Comparison of ENCODE assay signal across 21 mouse cellular contexts in genomic region chr3:68470622-68471021, GRCm38 (mm10).
DNase-seq lines count a peak whose midpoint lies in the region; ATAC-seq and TF ChIP-seq lines count a peak whose summit lies in the region.
"Had no signal": no experiment of that assay in that cellular context is flagged by ENCODE, and none has a peak within 500 bp of the region (broad histone marks: within the 10 kb centered on the region; RNA-seq: fewer than 3 reads in every experiment).

No protein-coding gene starts in this region.

- TF ChIP-seq CTCF in intestine, postnatal 0 days (IDR thresholded peaks at IDR 0.05; ENCODE audit: low read depth): no peak
- TF ChIP-seq CTCF in lung, embryonic 14.5 days (IDR thresholded peaks at IDR 0.05; ENCODE audit: low read depth): no peak
- TF ChIP-seq CTCF in stomach, postnatal 0 days (IDR thresholded peaks at IDR 0.05; ENCODE audit: low read depth): no peak

- WGBS in embryonic facial prominence, embryonic 14.5 days: 52% methylated on average over 5 of the region's 5 CpGs
- 79% methylated on average over 5 of the region's 5 CpGs for WGBS in embryonic facial prominence, embryonic 10.5 days
- WGBS in intestine, embryonic 14.5 days: 36% methylated on average over 5 of the region's 5 CpGs
- 49% methylated on average over 5 of the region's 5 CpGs for WGBS in intestine, postnatal 0 days
- 30% methylated on average over 5 of the region's 5 CpGs for WGBS in lung, embryonic 14.5 days
- 27% methylated on average over 5 of the region's 5 CpGs for WGBS in stomach, postnatal 0 days
- WGBS in forebrain, embryonic 13.5 days: 62% methylated on average over 5 of the region's 5 CpGs

- no peaks in the 10 kb centered on the region for H3K27me3 ChIP-seq in embryonic facial prominence, embryonic 14.5 days (replicated peaks; ENCODE audit: control insufficient read depth, insufficient read depth, low read length)
- H3K27me3 ChIP-seq in embryonic facial prominence, embryonic 10.5 days (replicated peaks; ENCODE audit: low read depth, poor library complexity, severe bottlenecking): no peaks in the 10 kb centered on the region; the same call in 1 of the 2 replicates
- no peaks in the 10 kb centered on the region for H3K27me3 ChIP-seq in intestine, embryonic 14.5 days (replicated peaks; ENCODE audit: control insufficient read depth, insufficient read depth, low read length)
- H3K27me3 ChIP-seq in intestine, postnatal 0 days (replicated peaks; ENCODE audit: control insufficient read depth, insufficient read depth, low read length): no peaks in the 10 kb centered on the region
- H3K27me3 ChIP-seq in lung, embryonic 14.5 days (ENCODE audit: insufficient read depth, low read length): no peaks in the 10 kb centered on the region
- no peaks in the 10 kb centered on the region for H3K27me3 ChIP-seq in stomach, postnatal 0 days (ENCODE audit: control insufficient read depth, insufficient read depth, low read length)
- H3K27me3 ChIP-seq in forebrain, embryonic 13.5 days: peaks cover 6% of the 10 kb centered on the region
- H3K27me3 ChIP-seq: liver, embryonic 13.5 days had no signal

- no peak; the same call in 1 of the 2 replicates for ATAC-seq in embryonic facial prominence, embryonic 14.5 days (ENCODE audit: low read depth)
- ATAC-seq in intestine, embryonic 14.5 days (replicated peaks; ENCODE audit: low FRiP score, low TSS enrichment, low read depth): no peak
- ATAC-seq in intestine, postnatal 0 days: no peak
- ATAC-seq in lung, embryonic 14.5 days (ENCODE audit: insufficient read depth): 0 out of 2 replicates have a peak, but pooled peaks have one; percentile 19
- ATAC-seq in stomach, postnatal 0 days (ENCODE audit: low FRiP score, low TSS enrichment): no peak
- ATAC-seq in forebrain, embryonic 13.5 days: no peak
- ATAC-seq: activated CD4-positive, CD25-positive, alpha-beta regulatory T cell, adult 4 months had no signal

- H3K36me3 ChIP-seq in embryonic facial prominence, embryonic 14.5 days (ENCODE audit: control insufficient read depth, insufficient read depth, low read length): no peaks in the 10 kb centered on the region
- no peaks in the 10 kb centered on the region for H3K36me3 ChIP-seq in embryonic facial prominence, embryonic 10.5 days (replicated peaks)
- no peaks in the 10 kb centered on the region for H3K36me3 ChIP-seq in intestine, embryonic 14.5 days (ENCODE audit: control insufficient read depth, insufficient read depth, low read length)
- no peaks in the 10 kb centered on the region for H3K36me3 ChIP-seq in intestine, postnatal 0 days (ENCODE audit: control insufficient read depth, insufficient read depth)
- no peaks in the 10 kb centered on the region for H3K36me3 ChIP-seq in lung, embryonic 14.5 days (ENCODE audit: insufficient read depth)
- no peaks in the 10 kb centered on the region for H3K36me3 ChIP-seq in stomach, postnatal 0 days (ENCODE audit: control insufficient read depth, insufficient read depth, low read length)
- H3K36me3 ChIP-seq in forebrain, embryonic 13.5 days (ENCODE audit: poor library complexity, severe bottlenecking): no peaks in the 10 kb centered on the region
- H3K36me3 ChIP-seq: forebrain, embryonic 12.5 days; hindbrain, embryonic 12.5 days; liver, embryonic 13.5 days had no signal

- peak; percentile 48 for DNase-seq in embryonic facial prominence, embryonic 14.5 days (ENCODE audit: low spot score)
- DNase-seq in embryonic facial prominence, embryonic 10.5 days (ENCODE audit: low spot score): no peak
- no peak for DNase-seq in intestine, embryonic 14.5 days (ENCODE audit: low spot score)
- DNase-seq in lung, embryonic 14.5 days: peak; percentile 45
- no peak for DNase-seq in lung, postnatal 25 days (ENCODE audit: low spot score)
- no peak for DNase-seq in stomach, postnatal 0 days (ENCODE audit: low spot score)
- DNase-seq: adrenal gland, adult 8-10 months; cerebellum, adult 11-12 months; cerebellum, postnatal 10 days; kidney, postnatal 10 days; liver, embryonic 13.5 days; lung, adult 2 months; right cerebral cortex, postnatal 4 days had no signal

- no peak overlapping the region for H3K4me2 ChIP-seq in embryonic facial prominence, embryonic 14.5 days (ENCODE audit: low read depth, low read length)
- no peak overlapping the region; the same call in 1 of the 2 replicates for H3K4me2 ChIP-seq in intestine, embryonic 14.5 days (ENCODE audit: low read length)
- H3K4me2 ChIP-seq in intestine, postnatal 0 days (replicated peaks; ENCODE audit: low read depth): no peak overlapping the region
- H3K4me2 ChIP-seq in lung, embryonic 14.5 days: peak overlapping the region; percentile 20; the same call in 1 of the 2 replicates
- no peak overlapping the region for H3K4me2 ChIP-seq in stomach, postnatal 0 days (replicated peaks; ENCODE audit: low read depth)
- H3K4me2 ChIP-seq in forebrain, embryonic 13.5 days: no peak overlapping the region
- H3K4me2 ChIP-seq: forebrain, embryonic 12.5 days; hindbrain, embryonic 12.5 days; liver, embryonic 13.5 days; midbrain, embryonic 11.5 days had no signal

- H3K4me1 ChIP-seq in embryonic facial prominence, embryonic 14.5 days (ENCODE audit: control insufficient read depth, insufficient read depth, low read length): peaks cover 14% of the 10 kb centered on the region
- H3K4me1 ChIP-seq in embryonic facial prominence, embryonic 10.5 days: peaks cover 41% of the 10 kb centered on the region
- H3K4me1 ChIP-seq in intestine, embryonic 14.5 days (replicated peaks; ENCODE audit: control insufficient read depth, insufficient read depth, low read length): peaks cover 29% of the 10 kb centered on the region
- no peaks in the 10 kb centered on the region for H3K4me1 ChIP-seq in intestine, postnatal 0 days (replicated peaks; ENCODE audit: control insufficient read depth, insufficient read depth, low read length)
- H3K4me1 ChIP-seq in lung, embryonic 14.5 days (ENCODE audit: insufficient read depth): peaks cover 17% of the 10 kb centered on the region; the same call in 1 of the 2 replicates
- H3K4me1 ChIP-seq in stomach, postnatal 0 days (replicated peaks; ENCODE audit: control insufficient read depth, insufficient read depth): peaks cover 4% of the 10 kb centered on the region; the same call in 1 of the 2 replicates
- peaks cover 15% of the 10 kb centered on the region for H3K4me1 ChIP-seq in forebrain, embryonic 13.5 days
- H3K4me1 ChIP-seq: liver, embryonic 13.5 days had no signal

- no peak overlapping the region for H3K4me3 ChIP-seq in embryonic facial prominence, embryonic 14.5 days (ENCODE audit: low read depth, low read length)
- H3K4me3 ChIP-seq in embryonic facial prominence, embryonic 10.5 days: no peak overlapping the region
- H3K4me3 ChIP-seq in intestine, embryonic 14.5 days (ENCODE audit: low read depth, low read length): no peak overlapping the region
- no peak overlapping the region for H3K4me3 ChIP-seq in intestine, postnatal 0 days (ENCODE audit: low read depth, low read length)
- no peak overlapping the region for H3K4me3 ChIP-seq in lung, embryonic 14.5 days (ENCODE audit: low read depth, low read length)
- no peak overlapping the region for H3K4me3 ChIP-seq in stomach, postnatal 0 days (ENCODE audit: low read depth, low read length)
- H3K4me3 ChIP-seq in forebrain, embryonic 13.5 days: no peak overlapping the region
- H3K4me3 ChIP-seq: erythroblast, embryonic 14.5 days; forebrain, embryonic 12.5 days; hindbrain, embryonic 12.5 days; layer of hippocampus, adult 2 months; liver, embryonic 13.5 days had no signal

- H3K9me3 ChIP-seq in embryonic facial prominence, embryonic 14.5 days (ENCODE audit: control insufficient read depth, low read length): no peaks in the 10 kb centered on the region
- H3K9me3 ChIP-seq in embryonic facial prominence, embryonic 10.5 days: no peaks in the 10 kb centered on the region
- H3K9me3 ChIP-seq in intestine, embryonic 14.5 days (ENCODE audit: control insufficient read depth, low read length): no peaks in the 10 kb centered on the region
- no peaks in the 10 kb centered on the region for H3K9me3 ChIP-seq in intestine, postnatal 0 days (ENCODE audit: control insufficient read depth)
- no peaks in the 10 kb centered on the region for H3K9me3 ChIP-seq in lung, embryonic 14.5 days (ENCODE audit: low read depth, low read length)
- no peaks in the 10 kb centered on the region for H3K9me3 ChIP-seq in stomach, postnatal 0 days (ENCODE audit: control insufficient read depth, low read length)
- no peaks in the 10 kb centered on the region for H3K9me3 ChIP-seq in forebrain, embryonic 13.5 days (replicated peaks)
- H3K9me3 ChIP-seq: forebrain, embryonic 12.5 days; hindbrain, embryonic 12.5 days; liver, embryonic 13.5 days had no signal

- no peak for TF ChIP-seq EP300 in stomach, postnatal 0 days (optimal IDR thresholded peaks at IDR 0.05)

- no peak overlapping the region for H3K9ac ChIP-seq in embryonic facial prominence, embryonic 14.5 days (ENCODE audit: low read depth, low read length)
- H3K9ac ChIP-seq in intestine, embryonic 14.5 days (ENCODE audit: low read length): no peak overlapping the region
- H3K9ac ChIP-seq in intestine, postnatal 0 days (ENCODE audit: low read depth, low read length): no peak overlapping the region
- H3K9ac ChIP-seq in lung, embryonic 14.5 days: no peak overlapping the region
- H3K9ac ChIP-seq in stomach, postnatal 0 days (ENCODE audit: low read length): no peak overlapping the region
- H3K9ac ChIP-seq in forebrain, embryonic 13.5 days: no peak overlapping the region
- H3K9ac ChIP-seq: forebrain, embryonic 12.5 days; hindbrain, embryonic 12.5 days; liver, embryonic 13.5 days had no signal

- no peak overlapping the region for H3K27ac ChIP-seq in embryonic facial prominence, embryonic 14.5 days (replicated peaks; ENCODE audit: low read depth, low read length)
- no peak overlapping the region for H3K27ac ChIP-seq in embryonic facial prominence, embryonic 10.5 days (replicated peaks)
- peak overlapping the region; percentile 34; the same call in 1 of the 2 replicates for H3K27ac ChIP-seq in intestine, embryonic 14.5 days (ENCODE audit: low read depth)
- no peak overlapping the region for H3K27ac ChIP-seq in intestine, postnatal 0 days (ENCODE audit: low read depth, low read length)
- peak overlapping the region; percentile 54; the same call in 1 of the 2 replicates for H3K27ac ChIP-seq in lung, embryonic 14.5 days (ENCODE audit: low read depth)
- peak overlapping the region; percentile 49 for H3K27ac ChIP-seq in stomach, postnatal 0 days (replicated peaks)
- no peak overlapping the region for H3K27ac ChIP-seq in forebrain, embryonic 13.5 days
- H3K27ac ChIP-seq: forebrain, embryonic 12.5 days; hindbrain, embryonic 12.5 days; layer of hippocampus, adult 2 months; liver, embryonic 13.5 days had no signal

Comparison
In these comparisons a context has a peak if more than half of its experiments do, and no peak if none do; other contexts are left out.
1. DNase-seq: peak in embryonic facial prominence, embryonic 14.5 days (single experiment) and lung, embryonic 14.5 days (single experiment); none in embryonic facial prominence, embryonic 10.5 days (single experiment), intestine, embryonic 14.5 days (single experiment), lung, postnatal 25 days (single experiment) and stomach, postnatal 0 days (single experiment).
2. H3K27ac ChIP-seq: peak in intestine, embryonic 14.5 days (single experiment), lung, embryonic 14.5 days (single experiment) and stomach, postnatal 0 days (single experiment); none in embryonic facial prominence, embryonic 14.5 days (single experiment), embryonic facial prominence, embryonic 10.5 days (single experiment), intestine, postnatal 0 days (single experiment) and forebrain, embryonic 13.5 days (single experiment).